Mouse (Mus musculus) liver, embryonic 13.5 days (tissue): Measurements from ENCODE around the gene Ctnna3. TPM values are rescaled to one million over a fixed set of nuclear protein-coding genes. Genes with fewer than 3 reads are reported as not detected.

Source experiments
- ATAC-seq: fragments of 200-750 bp; cut with Nextera tagmentation; 2 replicates; pipeline ENCODE4 v1.8.0; 2017; ENCODE audit warnings: low read depth, mild to moderate bottlenecking, moderate number of reproducible peaks, moderate library complexity
- DNase-seq: peaks from one replicate; pipeline ENCODE4 v3.0.0; 2022
- H3K27ac ChIP-seq: fragments of 300-500 bp; sonication (generic); 2 replicates; pipeline ENCODE4 v1.5.1; 2015; ENCODE audit warnings: moderate library complexity, mild to moderate bottlenecking, inconsistent platforms
- H3K27me3 ChIP-seq: fragments of 300-500 bp; sonication (generic); 2 replicates; pipeline ENCODE4 v1.6.1; 2015; ENCODE audit warnings: mild to moderate bottlenecking, inconsistent platforms
- H3K36me3 ChIP-seq: fragments of 300-500 bp; sonication (generic); 2 replicates; pipeline ENCODE4 v1.6.1; 2015; ENCODE audit warnings: mild to moderate bottlenecking, inconsistent platforms
- H3K4me1 ChIP-seq: fragments of 300-500 bp; sonication (generic); replicated peaks from 2 replicates; pipeline ENCODE4 v1.6.1; 2015; ENCODE audit warnings: inconsistent platforms
- H3K4me2 ChIP-seq: fragments of 300-500 bp; sonication (generic); 2 replicates; pipeline ENCODE4 v1.6.1; 2015; ENCODE audit warnings: inconsistent platforms, mild to moderate bottlenecking, moderate library complexity
- H3K4me3 ChIP-seq: fragments of 300-500 bp; sonication (generic); replicated peaks from 2 replicates; pipeline ENCODE4 v1.5.1; 2015; ENCODE audit warnings: mild to moderate bottlenecking, inconsistent platforms
- H3K9ac ChIP-seq: fragments of 300-500 bp; sonication (generic); 2 replicates; pipeline ENCODE4 v1.6.1; 2015; ENCODE audit warnings: mild to moderate bottlenecking, inconsistent platforms
- H3K9me3 ChIP-seq: fragments of 300-500 bp; sonication (generic); replicated peaks from 2 replicates; pipeline ENCODE4 v1.6.1; 2016; ENCODE audit warnings: inconsistent platforms
- WGBS: fragments of 180-500 bp; shearing (Covaris S2); methylation state at CpG from one replicate; pipeline ENCODE4 v1.1.7; 2015; ENCODE audit not compliant: insufficient replicate concordance; 5-methylcytosine and 5-hydroxymethylcytosine counted together
- polyA plus RNA-seq: library from polyadenylated mRNA; unstranded; fragments of >200 nt; fragmentation: Nextera tagmentation; extraction: Ambion mirVana; gene quantifications from 2 replicates; pipeline ENCODE4 v1.2.1, GENCODE M21; 2015

Gene Ctnna3
- polyA plus RNA-seq, 1 experiment from 2014 or later, result 0.05 TPM

DNA sequence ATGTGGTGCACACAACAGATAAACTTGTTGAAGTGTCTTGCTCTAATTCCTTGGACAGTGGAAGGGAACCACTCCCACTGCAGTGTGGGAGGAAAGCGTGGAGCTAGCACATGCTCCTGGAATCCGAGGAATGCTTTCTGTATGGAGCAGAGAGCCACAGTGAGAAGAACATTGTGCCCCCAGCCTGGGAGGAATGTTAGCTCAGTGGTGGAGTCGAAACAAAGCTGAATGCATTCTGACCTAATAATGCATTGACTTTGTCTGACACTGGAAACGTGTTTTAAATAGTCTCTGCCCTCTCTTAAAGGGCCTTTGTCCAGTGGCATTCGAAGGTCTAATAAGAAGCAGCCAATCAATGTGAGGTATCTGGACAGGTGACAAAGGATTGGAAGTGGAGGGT is 111.9 kb downstream of the Ctnna3 start:
- H3K36me3 ChIP-seq, result no peaks in the 10 kb centered on the region
- DNase-seq (no peak), ATAC-seq (no peak)
- no peaks in the 10 kb centered on the region for H3K4me1 ChIP-seq
- no peak overlapping the region for H3K4me3 ChIP-seq
- H3K4me2 ChIP-seq, result no peak overlapping the region
- H3K9me3 ChIP-seq, result no peaks in the 10 kb centered on the region
- no peak overlapping the region for H3K9ac ChIP-seq
- 37% methylated on average over 5 of the region's 5 CpGs for WGBS
- H3K27ac ChIP-seq, result no peak overlapping the region
- no peaks in the 10 kb centered on the region for H3K27me3 ChIP-seq

DNA sequence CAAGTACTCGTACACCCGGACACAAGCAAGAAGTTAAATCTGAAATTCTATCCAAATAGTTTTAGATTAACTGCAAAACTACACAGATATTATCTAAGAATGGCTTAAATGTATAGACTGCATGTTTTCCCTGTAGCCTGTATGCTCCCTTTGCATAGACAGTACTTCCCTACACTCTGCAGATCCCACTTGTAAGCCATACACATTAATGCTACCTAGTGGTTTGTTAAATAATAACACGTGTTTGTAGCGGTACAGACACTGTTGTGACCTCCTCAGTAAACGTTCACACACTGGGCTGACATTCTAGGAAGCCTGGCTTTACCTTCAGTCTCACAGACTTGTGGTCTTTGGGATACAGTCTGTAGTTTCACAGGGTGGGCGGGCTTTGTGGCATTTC is 112.6 kb downstream of the Ctnna3 start:
- Histone ChIP-seq H3K4me1 (no peaks in the 10 kb centered on the region), H3K27ac (no peak overlapping the region), H3K27me3 (no peaks in the 10 kb centered on the region), H3K36me3 (no peaks in the 10 kb centered on the region), H3K4me2 (no peak overlapping the region), H3K9ac (no peak overlapping the region), H3K4me3 (no peak overlapping the region), H3K9me3 (no peaks in the 10 kb centered on the region)
- DNase-seq (no peak), ATAC-seq (no peak)
- 53% methylated on average over 6 of the region's 6 CpGs for WGBS

GRCm38 (mm10) chr10:63566691-63567090 is 136.8 kb downstream of the Ctnna3 start:
- no peak overlapping the region for H3K4me3 ChIP-seq
- DNase-seq (no peak), ATAC-seq (no peak)
- H3K9ac ChIP-seq, result no peak overlapping the region
- H3K27ac ChIP-seq, result no peak overlapping the region
- WGBS, result 78% methylated on average over 8 of the region's 8 CpGs
- H3K4me2 ChIP-seq, result no peak overlapping the region
- no peaks in the 10 kb centered on the region for H3K27me3 ChIP-seq
- H3K4me1 ChIP-seq, result no peaks in the 10 kb centered on the region
- H3K36me3 ChIP-seq, result no peaks in the 10 kb centered on the region
- H3K9me3 ChIP-seq, result no peaks in the 10 kb centered on the region

DNA sequence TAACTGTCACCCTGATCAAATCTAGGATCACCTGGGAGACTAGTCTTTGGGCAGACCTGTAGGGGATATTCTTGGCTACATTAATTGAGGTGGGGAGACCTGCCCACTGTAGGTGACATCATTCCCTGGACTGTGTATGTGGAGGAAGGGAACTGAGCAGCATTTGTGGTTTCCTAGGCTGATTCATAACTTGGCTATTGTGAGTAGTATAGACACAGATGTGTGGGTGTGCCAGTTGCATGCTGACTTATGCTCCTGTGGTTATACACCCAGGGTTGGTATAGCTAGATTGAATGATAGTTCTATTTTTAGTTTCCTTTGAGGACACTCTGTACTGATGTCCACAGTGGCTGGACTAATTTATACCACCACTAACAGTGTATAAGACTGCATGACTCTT is 141.7 kb downstream of the Ctnna3 start:
- Histone ChIP-seq H3K9me3 (0 out of 2 replicates have a peak, but pooled peaks cover 2% of the 10 kb centered on the region), H3K36me3 (no peaks in the 10 kb centered on the region), H3K27me3 (no peaks in the 10 kb centered on the region), H3K27ac (no peak overlapping the region), H3K9ac (no peak overlapping the region), H3K4me3 (no peak overlapping the region), H3K4me2 (no peak overlapping the region), H3K4me1 (no peaks in the 10 kb centered on the region)
- DNase-seq, result no peak
- no peak for ATAC-seq

GRCm38 (mm10) chr10:63572866-63573265 is 143.0 kb downstream of the Ctnna3 start:
- no peak overlapping the region for H3K27ac ChIP-seq
- no peaks in the 10 kb centered on the region for H3K27me3 ChIP-seq
- H3K36me3 ChIP-seq, result no peaks in the 10 kb centered on the region
- no peak overlapping the region for H3K9ac ChIP-seq
- WGBS, result 74% methylated on average over 7 of the region's 7 CpGs
- no peak overlapping the region for H3K4me3 ChIP-seq
- no peak for DNase-seq
- H3K9me3 ChIP-seq, result 0 out of 2 replicates have a peak, but pooled peaks cover 2% of the 10 kb centered on the region
- H3K4me1 ChIP-seq, result no peaks in the 10 kb centered on the region
- H3K4me2 ChIP-seq, result no peak overlapping the region
- ATAC-seq, result no peak

GRCm38 (mm10) chr10:63574100-63574609 is 144.3 kb downstream of the Ctnna3 start:
- Histone ChIP-seq H3K9me3 (0 out of 2 replicates have a peak, but pooled peaks cover 2% of the 10 kb centered on the region), H3K4me3 (no peak overlapping the region), H3K9ac (no peak overlapping the region), H3K27ac (no peak overlapping the region), H3K4me2 (no peak overlapping the region), H3K4me1 (no peaks in the 10 kb centered on the region), H3K36me3 (no peaks in the 10 kb centered on the region), H3K27me3 (no peaks in the 10 kb centered on the region)
- no peak for DNase-seq
- 74% methylated on average over 7 of the region's 7 CpGs for WGBS
- ATAC-seq, result no peak

DNA sequence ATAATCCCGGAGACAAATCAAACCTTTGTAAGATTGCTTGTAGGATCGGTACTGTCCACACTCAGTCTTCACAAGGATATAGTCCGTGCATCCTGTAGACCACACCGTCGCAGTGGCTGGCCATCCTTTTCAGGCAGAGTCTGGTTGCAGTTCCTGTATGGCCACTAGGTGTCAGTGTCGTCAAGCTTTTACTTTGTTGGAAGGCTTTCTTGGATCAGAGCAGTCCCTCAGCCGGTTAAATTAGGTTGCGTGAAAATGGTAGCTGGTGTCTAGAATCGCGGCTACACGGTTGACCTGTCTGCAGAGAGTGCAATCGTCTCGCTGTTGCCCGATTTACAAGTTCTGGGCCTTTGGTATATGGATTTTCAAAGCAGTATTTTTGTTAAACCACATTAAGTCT is 152.7 kb downstream of the Ctnna3 start:
- Histone ChIP-seq H3K36me3 (no peaks in the 10 kb centered on the region), H3K4me1 (no peaks in the 10 kb centered on the region), H3K9me3 (no peaks in the 10 kb centered on the region), H3K27me3 (peaks cover 4% of the 10 kb centered on the region; the same call in 1 of the 2 replicates), H3K4me3 (no peak overlapping the region), H3K9ac (no peak overlapping the region), H3K27ac (no peak overlapping the region), H3K4me2 (no peak overlapping the region)
- DNase-seq (peak; percentile 31), ATAC-seq (peak; percentile 15; the same call in 1 of the 2 replicates)
- WGBS, result 9% methylated on average over 14 of the region's 14 CpGs

DNA sequence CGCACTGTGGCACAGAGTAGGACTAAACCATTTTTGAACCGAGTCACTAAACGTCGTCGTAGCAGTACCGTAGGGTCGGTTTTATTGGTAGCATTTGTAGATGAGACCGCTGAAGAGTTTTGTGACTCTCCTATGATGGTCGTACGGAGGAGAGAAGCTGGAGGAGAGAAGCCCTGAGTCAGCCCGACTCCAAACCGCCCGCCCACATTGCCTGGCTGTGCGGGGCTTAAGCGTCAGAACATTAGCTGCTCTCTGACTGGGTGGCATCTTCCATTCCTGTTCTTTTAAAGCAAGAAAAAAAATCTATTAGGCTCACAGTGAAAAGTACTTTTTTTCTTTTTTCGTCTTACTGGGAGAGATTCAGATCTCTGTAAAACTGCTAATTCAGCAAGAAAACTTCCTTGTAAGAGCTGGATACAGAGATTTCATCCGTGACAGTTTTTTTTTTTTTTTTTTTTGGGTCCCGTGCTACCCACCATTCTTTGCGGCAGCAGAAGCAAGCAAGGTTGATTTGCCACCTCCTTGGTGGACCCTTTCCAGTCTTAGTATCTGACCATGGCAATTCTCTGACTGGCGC is 154.0 kb downstream of the Ctnna3 start:
- H3K4me2 ChIP-seq, result no peak overlapping the region
- WGBS, result 51% methylated on average over 20 of the region's 20 CpGs
- DNase-seq, result no peak

GRCm38 (mm10) chr10:63599417-63599816 is 169.5 kb downstream of the Ctnna3 start:
- H3K36me3 ChIP-seq, result no peaks in the 10 kb centered on the region
- ATAC-seq (no peak), DNase-seq (no peak)
- no peaks in the 10 kb centered on the region for H3K4me1 ChIP-seq
- 62% methylated on average over 5 of the region's 5 CpGs for WGBS
- H3K27ac ChIP-seq, result no peak overlapping the region
- 0 out of 2 replicates have a peak, but pooled peaks cover 6% of the 10 kb centered on the region for H3K9me3 ChIP-seq
- H3K9ac ChIP-seq, result no peak overlapping the region
- H3K27me3 ChIP-seq, result no peaks in the 10 kb centered on the region
- no peak overlapping the region for H3K4me2 ChIP-seq
- H3K4me3 ChIP-seq, result no peak overlapping the region

More for the DNA sequence above, 154.0 kb downstream of the Ctnna3 start:
- peaks cover 4% of the 10 kb centered on the region; the same call in 1 of the 2 replicates for H3K27me3 ChIP-seq
- no peaks in the 10 kb centered on the region for H3K9me3 ChIP-seq
- no peaks in the 10 kb centered on the region for H3K4me1 ChIP-seq
- H3K36me3 ChIP-seq, result no peaks in the 10 kb centered on the region
- H3K9ac ChIP-seq, result no peak overlapping the region
- no peak overlapping the region for H3K4me3 ChIP-seq
- ATAC-seq, result no peak
- H3K27ac ChIP-seq, result no peak overlapping the region

- H3K4me3 ChIP-seq, result no peak overlapping the region
- DNase-seq, result no peak
- H3K9ac ChIP-seq, result no peak overlapping the region
- H3K27ac ChIP-seq, result no peak overlapping the region
- no peaks in the 10 kb centered on the region for H3K36me3 ChIP-seq
- no peak for ATAC-seq
- 55% methylated on average over 2 of the region's 2 CpGs for WGBS
- no peaks in the 10 kb centered on the region for H3K4me1 ChIP-seq
- 0 out of 2 replicates have a peak, but pooled peaks cover 4% of the 10 kb centered on the region for H3K9me3 ChIP-seq
- no peaks in the 10 kb centered on the region for H3K27me3 ChIP-seq
- no peak overlapping the region for H3K4me2 ChIP-seq
Observed at GRCm38 (mm10) chr10:63601206-63601605, 171.3 kb downstream of the Ctnna3 start.

DNA sequence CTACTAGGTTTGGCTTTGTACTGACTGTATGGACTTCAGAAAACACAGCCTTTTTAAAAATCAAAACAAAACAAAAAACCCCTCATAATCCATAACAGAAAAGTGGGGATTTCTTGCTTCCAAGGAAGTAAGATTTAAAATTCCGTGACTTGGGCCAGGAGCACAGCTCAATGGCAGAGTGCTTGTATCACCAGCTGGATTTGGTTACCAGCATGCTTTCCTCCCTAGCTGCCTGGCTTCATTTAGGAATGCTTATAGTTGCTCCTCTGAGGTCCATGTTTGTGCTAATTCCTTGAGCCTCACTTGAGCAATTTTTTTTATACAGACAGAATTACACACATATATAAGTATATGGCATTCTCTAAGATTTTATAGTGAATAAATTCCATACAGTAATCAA is 198.6 kb downstream of the Ctnna3 start:
- H3K9ac ChIP-seq, result no peak overlapping the region
- H3K9me3 ChIP-seq, result no peaks in the 10 kb centered on the region
- no peak overlapping the region for H3K4me2 ChIP-seq
- DNase-seq (no peak), ATAC-seq (no peak)
- 66% methylated on average over 1 of the region's 1 CpGs for WGBS
- no peaks in the 10 kb centered on the region for H3K4me1 ChIP-seq
- H3K27me3 ChIP-seq, result no peaks in the 10 kb centered on the region
- H3K27ac ChIP-seq, result no peak overlapping the region
- H3K36me3 ChIP-seq, result no peaks in the 10 kb centered on the region
- H3K4me3 ChIP-seq, result no peak overlapping the region

GRCm38 (mm10) chr10:63633915-63634314 is 204.0 kb downstream of the Ctnna3 start:
- no peak overlapping the region for H3K4me3 ChIP-seq
- WGBS, result 50% methylated on average over 1 of the region's 1 CpGs
- H3K4me1 ChIP-seq, result no peaks in the 10 kb centered on the region
- no peak overlapping the region for H3K9ac ChIP-seq
- ATAC-seq, result no peak
- H3K27ac ChIP-seq, result no peak overlapping the region
- H3K9me3 ChIP-seq, result no peaks in the 10 kb centered on the region
- H3K36me3 ChIP-seq, result no peaks in the 10 kb centered on the region
- H3K4me2 ChIP-seq, result no peak overlapping the region
- H3K27me3 ChIP-seq, result no peaks in the 10 kb centered on the region
- no peak for DNase-seq
